Mouse (Mus musculus): ENCODE measurements at regions not wholly inside any gene's neighbourhood (a gene's known extent, or its start where the extent isn't known, plus 50 kb on each side); places are given as distances from the start of the nearest gene placed in this dataset.
A peak's percentile ranks its signal among the peaks of the same experiment; 100 is the strongest.

DNA sequence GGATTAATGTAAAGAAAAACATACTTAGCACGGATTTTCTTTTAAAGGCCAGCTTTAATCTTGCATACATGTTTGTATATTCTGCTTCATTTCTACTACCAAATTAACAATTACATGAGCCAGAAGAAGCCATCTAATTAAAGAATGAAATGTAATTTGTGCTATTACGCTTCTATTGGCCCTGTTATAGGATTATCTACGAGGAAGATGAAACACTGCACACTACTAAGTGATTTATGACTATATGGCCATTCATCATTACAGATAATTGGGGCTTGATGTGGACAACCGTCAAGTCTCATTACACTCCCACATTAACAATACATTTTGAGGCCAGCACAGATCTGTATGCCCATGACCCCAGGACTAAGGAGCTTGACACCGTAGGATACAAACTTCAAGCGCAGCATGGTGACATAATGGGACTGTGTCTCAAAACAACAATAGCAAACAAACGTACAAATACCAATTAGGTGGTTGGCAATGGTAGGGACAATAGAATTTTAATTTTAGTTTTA, 129.7 kb upstream of the Syt1 start:
- no peak for DNase-seq

DNA sequence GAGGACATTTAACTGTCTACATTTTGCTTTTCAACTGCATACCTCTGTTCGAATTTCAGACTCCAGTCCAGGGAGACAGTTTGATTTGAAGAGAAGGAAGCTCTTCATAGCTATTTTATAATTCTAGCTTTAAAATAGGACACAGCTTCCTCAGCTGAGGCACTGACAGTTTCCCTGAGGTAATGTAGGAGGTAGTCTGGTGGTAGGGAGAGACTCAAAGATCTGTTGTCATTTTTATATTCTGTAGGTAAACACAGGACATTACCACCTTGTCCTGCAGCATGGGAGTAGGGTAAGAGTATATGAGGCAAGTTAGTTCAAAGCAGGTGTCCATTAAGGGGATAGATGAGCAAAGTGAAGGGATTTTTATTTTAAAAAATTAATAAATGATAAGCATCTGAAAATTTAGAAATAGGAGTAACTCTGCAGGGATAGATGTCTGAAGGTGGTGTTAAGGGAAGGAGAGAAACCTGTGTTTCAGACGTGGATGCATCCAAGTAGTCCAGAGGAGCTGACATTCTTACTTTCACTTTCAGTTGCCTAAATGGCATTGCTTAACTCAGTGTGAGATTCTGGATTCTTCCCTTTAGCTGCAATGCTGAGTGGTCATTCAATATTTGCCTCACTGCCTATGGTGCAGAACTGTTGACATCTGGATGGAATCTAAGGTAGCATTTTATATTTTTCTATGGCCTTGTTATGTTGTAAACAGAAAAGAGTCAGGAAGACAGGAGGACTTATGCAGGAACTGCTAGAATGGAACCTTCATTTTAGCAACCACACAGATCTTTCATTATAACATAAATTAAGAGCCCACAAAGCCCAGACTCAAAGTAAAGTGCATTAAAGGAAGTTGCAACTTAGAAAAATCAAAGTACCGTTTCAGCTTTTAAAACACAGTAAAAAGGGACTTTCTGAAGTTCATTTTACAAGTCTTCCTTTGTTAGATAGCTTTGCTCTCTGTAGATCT, 126.3 kb upstream of the Syt1 start:
- no peak for DNase-seq

DNA sequence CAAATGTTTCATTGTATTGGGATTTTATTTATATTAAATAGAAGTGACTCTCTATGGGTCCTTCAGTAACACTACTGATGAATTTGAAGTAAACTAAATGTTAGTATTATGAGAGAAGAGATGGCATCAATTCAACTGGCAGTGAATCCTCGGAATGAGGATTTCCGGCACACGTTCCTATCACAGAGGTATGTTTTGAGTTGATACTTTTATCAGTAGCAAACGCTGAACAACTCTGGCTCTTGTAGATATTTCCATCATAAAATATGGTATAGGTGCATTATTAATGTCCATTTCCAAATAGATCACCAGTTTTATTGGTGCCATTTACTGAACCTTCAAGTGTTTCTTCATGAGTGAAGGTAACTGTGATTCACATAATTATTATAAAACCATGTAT, 123.7 kb upstream of the Syt1 start:
- no peak for DNase-seq

DNA sequence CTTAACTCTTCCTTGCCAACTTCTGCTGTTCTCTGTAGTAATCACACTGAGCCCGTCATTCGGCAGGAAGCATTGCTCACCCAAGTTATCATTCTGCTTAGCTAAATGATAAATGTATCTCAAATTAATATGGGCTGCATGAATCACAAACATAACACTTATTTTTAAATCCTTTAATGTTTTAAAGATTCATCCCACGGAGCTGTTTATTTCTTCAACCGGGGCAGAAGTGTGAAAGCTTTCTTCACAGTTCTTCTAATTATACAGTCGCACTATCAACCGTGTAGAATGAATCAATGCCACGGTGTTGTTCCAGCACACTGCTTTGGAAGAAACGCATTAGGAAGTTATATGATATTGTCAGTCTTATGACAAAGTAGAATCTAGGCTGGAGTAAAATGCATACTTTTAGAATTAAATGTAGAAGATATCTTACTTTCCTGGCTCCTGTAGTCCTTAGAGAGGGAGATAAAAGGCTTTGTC, 121.3 kb upstream of the Syt1 start:
- no peak for DNase-seq

DNA sequence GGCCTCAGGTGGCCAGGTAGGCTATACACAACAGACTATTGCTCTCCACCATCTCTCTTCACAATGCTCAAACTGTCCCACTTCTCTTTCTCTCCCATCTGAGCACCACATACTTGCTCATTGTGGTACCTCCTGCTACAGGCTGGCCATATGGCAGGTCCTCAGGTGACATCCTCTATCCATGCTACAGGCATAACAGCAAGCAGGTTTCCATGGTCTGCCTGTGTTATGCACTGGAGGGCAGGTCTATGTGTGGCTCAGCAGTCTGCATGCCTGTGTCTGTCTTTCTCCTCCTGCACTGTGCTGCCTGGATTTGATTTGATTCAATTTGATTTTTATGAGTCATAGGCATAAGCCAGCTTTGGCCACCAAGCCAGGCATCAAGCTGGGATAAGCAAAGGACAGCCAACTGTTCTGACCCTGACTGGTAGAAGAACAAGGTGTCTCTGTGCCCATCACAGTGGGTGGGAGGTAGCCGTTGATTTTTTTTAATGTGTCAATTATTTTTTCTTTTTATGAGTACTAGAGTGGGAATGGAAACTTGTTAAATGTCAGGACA, 118.8 kb upstream of the Syt1 start:
- no peak for DNase-seq

DNA sequence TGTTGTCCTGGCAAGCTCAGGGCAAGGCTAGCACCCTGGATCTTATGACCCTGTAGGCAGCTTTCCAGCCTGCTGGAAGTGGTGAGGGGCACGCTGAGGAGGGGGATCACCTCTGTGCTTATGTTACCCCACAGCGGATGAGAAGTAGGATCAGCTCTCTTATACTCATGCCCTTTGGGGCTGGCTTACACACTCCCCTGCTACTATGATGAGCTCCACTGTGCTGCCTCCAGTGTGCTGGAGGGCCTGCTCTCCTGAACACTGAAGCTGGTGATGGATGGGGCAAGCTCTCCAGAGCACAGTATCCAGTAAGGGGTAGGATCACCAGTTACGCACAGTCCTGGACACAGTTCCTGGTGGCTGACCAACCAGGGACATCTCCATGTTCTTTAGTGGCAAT, 118.3 kb upstream of the Syt1 start:
- DNase-seq: no peak

DNA sequence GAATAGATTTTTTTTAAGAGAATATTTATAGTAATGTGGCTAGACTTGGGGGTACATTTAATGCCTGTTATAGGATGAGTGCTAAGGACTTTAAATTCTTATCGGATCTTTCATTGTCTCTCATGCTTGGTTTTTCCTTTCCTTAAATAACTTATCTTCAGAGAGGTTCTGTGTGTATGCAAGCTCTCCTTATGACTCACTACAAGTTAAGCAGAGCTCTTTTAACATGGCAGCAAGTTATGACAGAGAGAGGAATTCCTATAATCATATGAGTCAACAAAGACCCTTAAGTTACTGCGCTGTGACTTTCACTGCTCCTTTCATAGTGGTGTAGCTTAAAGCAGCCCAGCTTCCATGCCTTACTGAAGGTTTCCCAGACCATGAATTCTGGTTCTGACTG, 115.9 kb upstream of the Syt1 start:
- DNase-seq: no peak

DNA sequence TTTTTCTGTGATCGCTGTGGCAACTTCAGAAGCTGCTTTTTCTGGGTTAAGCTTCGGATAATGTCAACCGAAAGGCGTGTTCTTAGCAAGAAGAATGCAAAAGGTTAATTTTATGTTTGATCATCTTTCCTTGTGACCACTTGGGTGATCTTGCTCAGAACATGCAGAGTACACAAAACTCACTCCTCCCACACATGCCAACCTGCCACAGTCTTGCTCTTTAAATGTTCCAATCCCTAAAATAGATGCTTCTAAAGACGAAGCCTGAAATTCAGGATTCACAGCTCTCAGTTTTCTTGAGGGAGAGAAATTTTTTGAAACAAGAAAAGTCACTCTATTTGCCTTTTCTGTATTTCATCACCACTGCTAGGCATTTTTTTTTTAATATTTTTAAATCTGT, 106.4 kb upstream of the Syt1 start:
- no peak for DNase-seq

DNA sequence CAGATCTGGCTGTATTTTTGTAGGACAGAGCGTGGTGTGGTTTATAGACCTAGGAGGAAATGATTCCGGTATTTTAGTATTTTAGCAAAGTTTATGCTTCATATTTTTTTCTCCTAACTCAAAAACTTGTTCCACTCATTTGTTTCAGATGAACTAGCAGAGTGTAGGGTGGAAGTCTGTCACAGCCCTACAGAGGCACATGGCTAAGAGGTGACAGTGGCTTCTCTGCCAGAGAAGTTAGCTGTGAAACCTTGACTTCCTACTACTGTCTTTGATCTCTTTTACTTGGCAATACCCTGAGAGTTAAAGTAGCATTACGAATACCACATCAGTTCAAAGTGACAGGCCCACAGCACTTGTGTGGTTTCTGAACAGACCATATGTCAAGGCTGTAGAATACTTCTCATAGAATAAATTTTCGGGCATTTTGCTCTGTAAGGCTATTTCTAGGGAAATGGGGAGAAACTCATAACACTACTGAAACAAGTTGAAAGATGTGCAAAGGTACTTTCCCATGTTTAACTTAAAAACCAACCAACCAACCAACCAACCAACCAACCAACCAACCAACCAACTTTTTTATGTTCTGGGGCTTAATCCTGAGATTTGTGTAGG, 104.3 kb upstream of the Syt1 start:
- DNase-seq: no peak

DNA sequence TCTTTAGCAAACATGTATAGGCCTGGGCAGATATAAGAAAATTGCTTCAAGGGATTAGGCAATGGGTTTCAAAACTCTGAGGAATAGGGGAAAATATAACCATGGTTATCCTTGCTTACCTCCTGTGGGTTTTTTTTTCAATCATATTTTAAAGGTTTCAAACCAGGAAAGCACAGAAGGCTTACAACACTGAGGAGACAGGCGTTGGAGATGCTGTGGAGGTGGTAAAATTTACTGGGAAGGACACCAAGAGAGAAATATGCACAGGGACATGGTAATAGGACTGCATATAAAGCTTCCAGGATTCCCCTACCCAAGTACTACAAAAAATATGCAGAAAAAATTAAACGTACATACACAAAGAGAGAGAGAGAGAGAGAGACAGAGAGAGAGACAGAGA, 95.0 kb upstream of the Syt1 start:
- DNase-seq: no peak

DNA sequence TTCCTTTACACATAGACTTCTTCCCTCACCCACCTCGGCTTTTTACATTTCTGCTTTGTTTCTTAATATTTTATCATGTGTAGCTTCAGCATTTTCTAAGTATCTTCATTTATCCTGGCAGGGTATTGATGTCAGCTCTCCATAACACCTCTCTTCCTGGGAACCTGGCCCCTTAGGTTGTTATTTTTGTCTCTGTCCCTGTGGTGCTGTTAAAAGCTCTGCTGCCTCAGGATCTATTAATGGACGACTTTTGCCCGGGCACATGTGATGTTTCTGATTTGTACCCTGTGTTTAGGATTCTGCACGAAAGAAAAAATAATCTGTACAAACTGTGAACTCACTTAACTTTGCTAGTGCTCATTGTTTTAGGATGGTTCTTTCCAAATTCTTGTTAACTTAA, 81.4 kb upstream of the Syt1 start:
- DNase-seq: peak; percentile 91

DNA sequence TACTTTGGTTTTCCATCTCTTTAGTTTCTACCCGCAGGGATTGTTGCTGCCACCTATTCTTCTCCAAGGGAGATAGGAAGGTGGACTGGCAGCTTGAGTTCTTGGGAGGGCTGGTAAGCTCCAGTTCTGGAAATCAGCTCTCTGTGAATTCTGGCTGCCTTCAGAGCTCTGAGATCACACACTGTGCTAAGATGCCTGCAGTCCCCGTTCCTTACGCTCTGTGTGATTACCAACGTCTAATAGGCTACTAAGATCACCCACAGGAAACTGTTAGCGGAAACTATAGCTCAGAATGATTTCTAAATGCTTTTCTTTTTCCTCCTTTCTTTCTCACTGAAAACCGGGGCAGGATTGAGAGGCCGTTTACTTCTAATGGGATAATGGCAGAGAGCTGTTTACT, 69.0 kb upstream of the Syt1 start:
- DNase-seq: no peak

DNA sequence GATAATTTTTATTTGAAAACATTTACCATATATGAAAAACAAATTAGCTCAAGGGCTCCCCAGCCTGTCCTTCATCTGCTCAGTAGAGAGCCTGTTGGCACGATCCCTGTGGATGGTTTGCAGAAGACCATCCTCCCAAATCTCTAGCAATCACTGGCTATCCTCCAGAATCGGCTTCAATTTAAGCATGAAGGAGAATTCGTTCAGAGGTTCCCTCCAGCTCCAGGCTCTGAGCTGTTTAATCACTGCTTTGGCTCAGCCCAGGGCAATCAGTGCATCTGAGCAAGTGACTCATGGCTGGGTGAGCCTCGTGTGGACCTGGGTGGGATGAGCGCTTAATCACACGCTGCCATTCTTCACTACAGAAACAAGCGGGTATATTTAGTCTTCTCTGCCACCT, 63.4 kb upstream of the Syt1 start:
- DNase-seq: no peak
